Mouse (Mus musculus) small intestine, adult 2 months (tissue): ENCODE measurements around the gene Rbm7. TPM values are rescaled to one million over a fixed set of nuclear protein-coding genes. Genes with fewer than 3 reads are reported as not detected.

Source experiments
- H3K27ac ChIP-seq: fragments of 200-500 bp; 2 replicates; pipeline ENCODE4 v1.5.1; 2012; ENCODE audit warnings: low read depth, low read length, control low read depth, inconsistent platforms; ENCODE audit not compliant: insufficient read depth
- H3K27me3 ChIP-seq: fragments of 200-500 bp; 2 replicates; pipeline ENCODE4 v1.6.1; 2012; ENCODE audit warnings: mild to moderate bottlenecking, moderate library complexity, low read length, inconsistent platforms; ENCODE audit not compliant: control insufficient read depth, insufficient read depth
- H3K36me3 ChIP-seq: fragments of 200-500 bp; 2 replicates; pipeline ENCODE4 v1.6.1; 2012; ENCODE audit warnings: mild to moderate bottlenecking, low read length, control low read depth, inconsistent platforms; ENCODE audit not compliant: control insufficient read depth, insufficient read depth
- H3K4me1 ChIP-seq: fragments of 200-500 bp; 2 replicates; pipeline ENCODE4 v1.6.1; 2012; ENCODE audit warnings: low read length, inconsistent platforms, mixed read lengths; ENCODE audit not compliant: control insufficient read depth, insufficient read depth, insufficient read length
- H3K4me3 ChIP-seq: fragments of 200-500 bp; 2 replicates; pipeline ENCODE4 v1.5.1; 2012; ENCODE audit warnings: low read depth, mild to moderate bottlenecking, control low read depth, inconsistent platforms, low read length, moderate library complexity
- CTCF ChIP-seq: fragments of 200-500 bp; IDR thresholded peaks from 2 replicates; pipeline ENCODE4 v1.5.1; 2012; ENCODE audit warnings: low read depth, mild to moderate bottlenecking, control low read depth, inconsistent platforms, low read length, moderate library complexity, mixed read lengths; ENCODE audit not compliant: insufficient replicate concordance, insufficient read length; ENCODE audit errors: extremely low read depth
- POLR2A ChIP-seq: fragments of 200-500 bp; IDR thresholded peaks from 2 replicates; pipeline ENCODE4 v1.6.1; 2012; ENCODE audit warnings: low read depth, mild to moderate bottlenecking, control low read depth, inconsistent platforms, low read length, moderate library complexity
- WGBS: fragments of 180-500 bp; shearing (Covaris S2); methylation state at CpG from one replicate; pipeline ENCODE4 v1.1.7; 2018; 5-methylcytosine and 5-hydroxymethylcytosine counted together
- polyA plus RNA-seq: library from polyadenylated mRNA; depleted of rRNA; stranded (reverse); fragments of >200 nt; gene quantifications from 2 replicates; pipeline ENCODE4 v1.2.3, GENCODE M21; 2012

The Rbm7 gene
- polyA plus RNA-seq, 1 experiment: 10.4 TPM

DNA sequence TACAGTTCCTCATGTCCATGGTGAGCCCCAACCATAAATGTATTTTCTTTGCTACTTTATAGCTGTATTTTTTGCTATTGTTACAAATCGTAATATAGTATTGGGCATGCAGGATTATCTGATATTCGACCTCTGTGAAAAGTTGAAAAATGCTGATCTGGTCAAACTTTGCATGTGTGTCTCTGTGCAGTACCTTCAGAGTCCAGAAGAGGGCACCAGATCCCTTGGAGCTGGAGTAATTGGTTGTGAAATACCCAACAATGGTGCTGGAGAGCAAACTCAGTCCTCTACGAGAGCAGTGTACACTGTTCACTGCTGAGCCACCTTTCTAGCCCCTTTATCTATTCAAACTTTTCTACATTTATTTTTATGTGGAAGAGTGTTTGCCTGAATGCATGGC, 28.3 kb downstream of the Rbm7 start:
- Histone ChIP-seq H3K27ac (no peak overlapping the region), H3K36me3 (peaks cover 12% of the 10 kb centered on the region; the same call in 1 of the 2 replicates), H3K27me3 (no peaks in the 10 kb centered on the region), H3K4me3 (no peak overlapping the region), H3K4me1 (no peaks in the 10 kb centered on the region)
- WGBS: 56% methylated on average over 3 of the region's 3 CpGs
- TF ChIP-seq CTCF (peak; percentile 45; the same call in 1 of the 2 replicates), POLR2A (no peak)

DNA sequence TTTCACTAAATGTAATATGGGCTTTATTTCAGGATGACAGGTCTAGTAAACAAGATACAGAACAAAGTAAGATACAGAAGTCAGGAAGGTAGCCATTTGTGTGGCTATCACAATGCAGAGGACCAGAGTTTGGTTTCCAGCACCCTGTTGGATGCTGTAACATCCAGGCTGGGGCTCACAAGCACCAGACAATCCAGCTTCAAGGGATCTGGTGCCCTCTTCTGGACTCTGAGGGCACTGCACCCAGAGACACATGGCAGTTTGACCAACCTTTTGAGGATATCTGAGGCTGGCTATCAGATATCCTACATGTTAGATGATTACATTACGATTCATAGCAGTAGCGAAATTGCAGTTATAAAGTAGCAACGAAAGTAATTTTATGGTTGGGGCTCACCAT, 29.4 kb downstream of the Rbm7 start:
- Histone ChIP-seq H3K27ac (no peak overlapping the region), H3K27me3 (no peaks in the 10 kb centered on the region), H3K4me1 (no peaks in the 10 kb centered on the region), H3K4me3 (no peak overlapping the region), H3K36me3 (peaks cover 9% of the 10 kb centered on the region; the same call in 1 of the 2 replicates)
- WGBS: 93% methylated on average over 3 of the region's 3 CpGs
- TF ChIP-seq CTCF: peak; percentile 52; the same call in 1 of the 2 replicates
- no peak for TF ChIP-seq POLR2A

DNA sequence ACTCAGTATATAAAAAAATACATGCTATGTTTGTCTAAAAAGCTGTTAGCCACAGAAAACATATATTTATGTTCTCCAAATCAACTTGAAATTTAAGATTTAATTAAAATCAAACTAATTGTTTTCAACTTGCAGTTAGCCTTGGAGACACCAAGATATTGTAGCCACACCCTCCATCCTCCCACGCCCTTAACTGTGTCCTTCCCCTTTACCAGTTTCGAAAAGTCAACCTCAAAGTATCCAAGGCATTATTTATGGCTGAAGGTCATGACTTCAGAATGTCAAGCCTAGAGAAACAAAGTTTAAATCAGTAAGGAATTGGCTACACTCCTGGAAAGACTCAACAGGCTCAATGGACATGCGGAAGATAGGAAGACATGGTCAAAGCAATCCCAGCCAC, 33.6 kb downstream of the Rbm7 start:
- Histone ChIP-seq H3K27ac (no peak overlapping the region), H3K27me3 (no peaks in the 10 kb centered on the region), H3K4me1 (no peaks in the 10 kb centered on the region), H3K36me3 (no peaks in the 10 kb centered on the region), H3K4me3 (no peak overlapping the region)
- TF ChIP-seq CTCF (no peak), POLR2A (no peak)
- WGBS: 64% methylated on average over 3 of the region's 3 CpGs

DNA sequence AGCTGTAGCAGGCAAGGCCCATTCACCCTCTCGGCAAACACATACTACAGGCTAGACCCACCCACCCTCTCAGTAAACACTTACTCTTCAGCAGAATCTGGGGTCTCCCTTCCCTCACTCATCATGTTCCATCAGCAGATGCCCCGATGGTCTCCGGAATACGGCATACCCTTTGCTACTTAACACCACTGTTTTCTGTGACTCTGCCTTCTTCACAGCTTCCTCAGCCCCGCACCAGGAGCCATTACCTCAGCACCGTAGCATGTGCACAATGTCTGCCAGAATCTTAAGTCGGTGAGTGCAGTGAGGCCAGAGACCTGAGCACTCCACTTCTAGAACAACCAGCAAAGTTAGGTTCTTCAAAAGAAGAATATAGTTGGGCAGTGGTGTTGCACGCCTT, 34.4 kb downstream of the Rbm7 start:
- WGBS: 91% methylated on average over 8 of the region's 8 CpGs
- H3K27ac ChIP-seq: no peak overlapping the region
- H3K4me1 ChIP-seq: no peaks in the 10 kb centered on the region
- H3K27me3 ChIP-seq: no peaks in the 10 kb centered on the region
- no peaks in the 10 kb centered on the region for H3K36me3 ChIP-seq
- no peak for TF ChIP-seq POLR2A
- no peak for TF ChIP-seq CTCF
- no peak overlapping the region for H3K4me3 ChIP-seq

DNA sequence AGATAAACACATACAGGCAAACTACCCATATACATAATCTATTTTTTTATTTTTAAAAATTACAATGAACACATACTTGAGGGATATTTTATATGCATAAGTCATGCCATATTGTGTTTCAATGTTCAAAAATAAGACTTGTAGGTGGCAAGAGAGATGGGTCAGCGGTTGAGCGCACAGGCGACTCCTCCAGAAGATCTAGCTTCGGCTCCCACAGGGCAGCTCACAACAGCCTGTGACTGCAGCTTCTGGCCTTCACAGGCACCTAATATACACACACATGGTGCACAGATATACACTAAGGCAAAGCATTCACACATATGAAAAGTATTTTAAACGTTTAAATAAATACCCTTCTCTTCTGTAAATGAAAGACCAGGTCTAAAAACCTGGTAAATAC, 35.7 kb downstream of the Rbm7 start:
- H3K27me3 ChIP-seq: no peaks in the 10 kb centered on the region
- 88% methylated on average over 5 of the region's 5 CpGs for WGBS
- H3K4me1 ChIP-seq: no peaks in the 10 kb centered on the region
- H3K27ac ChIP-seq: no peak overlapping the region
- no peak overlapping the region for H3K4me3 ChIP-seq
- H3K36me3 ChIP-seq: no peaks in the 10 kb centered on the region
- TF ChIP-seq POLR2A: no peak
- TF ChIP-seq CTCF: no peak

DNA sequence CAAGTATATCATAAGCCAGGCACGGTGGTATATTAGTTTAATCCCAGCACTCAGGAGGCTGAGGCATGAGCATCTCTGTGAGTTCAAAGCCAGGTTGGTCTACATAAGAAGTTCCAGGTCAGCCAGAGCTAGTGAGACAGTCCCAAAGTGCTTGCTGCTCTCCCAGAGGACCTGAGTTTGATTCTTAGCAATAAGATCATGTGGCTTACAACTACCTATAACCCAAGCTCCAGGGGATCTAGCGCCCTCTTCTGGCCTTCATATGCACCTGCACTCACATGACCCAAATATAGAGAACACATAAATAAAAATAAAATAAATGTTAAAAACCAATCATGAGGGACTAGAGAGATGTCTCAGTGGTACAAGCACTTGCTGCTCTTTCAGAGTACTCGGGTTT, 36.2 kb downstream of the Rbm7 start:
- no peaks in the 10 kb centered on the region for H3K4me1 ChIP-seq
- 0 out of 2 replicates have a peak, but pooled peaks have one; percentile 10 for TF ChIP-seq CTCF
- TF ChIP-seq POLR2A: no peak
- no peaks in the 10 kb centered on the region for H3K27me3 ChIP-seq
- no peaks in the 10 kb centered on the region for H3K36me3 ChIP-seq
- no peak overlapping the region for H3K4me3 ChIP-seq
- WGBS: 70% methylated on average over 3 of the region's 3 CpGs
- H3K27ac ChIP-seq: no peak overlapping the region

DNA sequence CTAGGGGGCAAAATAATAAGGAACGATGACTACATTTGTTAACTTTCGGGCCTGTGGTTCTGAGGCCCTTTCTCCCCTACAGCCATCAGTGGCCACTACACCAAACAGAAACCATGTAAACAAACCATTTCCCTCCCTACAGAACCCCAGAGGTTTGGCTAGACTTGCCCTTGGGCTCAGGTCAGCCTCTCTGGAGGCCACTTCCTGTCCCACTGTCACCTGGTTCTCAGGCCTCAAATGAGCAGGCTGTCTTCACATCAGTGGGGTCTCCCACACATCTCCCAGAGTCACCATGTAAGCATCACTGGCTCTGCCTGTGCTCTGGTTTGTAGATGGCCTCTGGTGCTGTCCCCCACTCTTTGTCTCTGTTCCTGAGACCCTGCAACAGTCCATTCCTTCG, 39.1 kb downstream of the Rbm7 start:
- Histone ChIP-seq H3K27me3 (no peaks in the 10 kb centered on the region), H3K4me3 (no peak overlapping the region), H3K36me3 (no peaks in the 10 kb centered on the region), H3K27ac (no peak overlapping the region), H3K4me1 (no peaks in the 10 kb centered on the region)
- WGBS: 70% methylated on average over 3 of the region's 3 CpGs
- no peak for TF ChIP-seq CTCF
- TF ChIP-seq POLR2A: no peak

DNA sequence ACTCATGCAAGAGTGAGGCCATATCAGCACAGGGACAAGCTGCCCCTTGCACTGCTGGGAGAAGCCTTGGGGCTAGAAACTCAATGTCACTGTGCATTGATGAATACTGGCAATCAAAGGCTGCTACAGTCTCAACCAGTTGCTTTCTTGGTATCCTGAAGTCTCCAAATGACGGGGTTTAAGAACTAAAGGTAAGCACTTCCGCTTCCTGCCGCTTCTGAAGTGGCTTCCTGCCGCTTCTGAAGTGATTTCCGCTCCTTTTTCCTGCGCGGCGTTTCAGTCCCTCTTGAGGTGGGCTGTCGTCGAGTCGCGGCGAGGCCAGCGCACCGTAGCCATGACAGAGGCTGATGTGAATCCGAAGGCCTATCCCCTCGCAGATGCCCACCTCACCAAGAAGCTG, 45.0 kb downstream of the Rbm7 start:
- H3K27me3 ChIP-seq: no peaks in the 10 kb centered on the region
- H3K36me3 ChIP-seq: no peaks in the 10 kb centered on the region
- 89% methylated on average over 17 of the region's 17 CpGs for WGBS
- no peaks in the 10 kb centered on the region; the same call in 1 of the 2 replicates for H3K4me1 ChIP-seq
- TF ChIP-seq POLR2A: no peak
- TF ChIP-seq CTCF: no peak
- H3K27ac ChIP-seq: no peak overlapping the region
- H3K4me3 ChIP-seq: no peak overlapping the region
